Mouse (Mus musculus) cortical plate, adult 2 months (tissue): ENCODE data around the gene Map3k10.

Experiments
- CTCF ChIP-seq: fragments of 200-500 bp; IDR thresholded peaks from 2 replicates; pipeline ENCODE4 v1.5.1; 2011; ENCODE audit warnings: mild to moderate bottlenecking, control low read depth, low read length; ENCODE audit not compliant: insufficient read depth; ENCODE audit errors: extremely low read depth
- POLR2A ChIP-seq: fragments of 200-500 bp; IDR thresholded peaks from 2 replicates; pipeline ENCODE4 v1.6.1; 2011; ENCODE audit warnings: mild to moderate bottlenecking, low read length, control low read depth; ENCODE audit not compliant: insufficient read depth; ENCODE audit errors: extremely low read depth

DNA sequence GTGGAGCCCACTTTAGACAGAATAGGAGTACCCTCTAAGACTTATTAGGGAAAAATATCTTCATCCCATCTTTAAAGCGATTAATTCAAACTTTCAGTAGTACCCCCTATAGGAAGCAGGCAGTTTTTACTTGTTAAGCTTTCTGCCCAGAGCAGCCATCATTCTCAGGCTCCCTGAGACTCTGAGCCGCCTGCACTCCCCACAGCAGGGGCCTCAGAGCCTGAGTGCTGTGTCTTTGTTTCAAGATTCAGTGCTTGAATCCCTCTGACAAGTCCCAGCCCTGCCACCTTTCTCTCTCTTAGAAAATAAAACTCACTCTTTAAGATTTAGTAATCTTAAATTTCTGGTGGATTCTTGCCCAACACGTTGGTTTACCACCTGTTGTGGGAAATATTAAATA is 22.3 kb upstream of the Map3k10 start:
- TF ChIP-seq CTCF (no peak), POLR2A (no peak)
